Mouse (Mus musculus) retina, postnatal 1 day (tissue): ENCODE results near the gene Wdfy4.

Source experiments
- DNase-seq: peaks from one replicate; pipeline ENCODE4 v3.0.0-alpha.2; 2012

The Wdfy4 gene

DNA sequence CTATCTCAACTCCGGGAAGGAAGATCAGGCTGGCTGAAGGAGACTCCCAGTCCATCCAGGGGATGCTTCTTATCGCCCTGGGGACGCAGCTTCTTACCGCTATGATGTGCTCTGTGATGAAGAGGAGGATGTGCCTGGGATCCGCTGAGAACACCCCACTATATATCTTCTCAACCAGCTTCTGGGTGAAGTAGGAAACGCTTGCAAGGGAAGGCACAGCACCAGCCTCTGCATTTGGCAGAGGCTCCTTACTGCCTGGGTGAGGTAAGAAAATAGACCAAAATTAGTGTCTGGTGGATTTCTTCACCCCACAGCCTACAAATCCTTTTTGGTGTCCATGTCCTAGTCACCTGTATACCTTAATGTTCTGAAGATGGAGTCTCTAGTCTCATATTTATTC is 107.2 kb downstream of the Wdfy4 start:
- no peak for DNase-seq

GRCm38 (mm10) chr14:33073355-33073754 is 112.0 kb downstream of the Wdfy4 start:
- no peak for DNase-seq

DNA sequence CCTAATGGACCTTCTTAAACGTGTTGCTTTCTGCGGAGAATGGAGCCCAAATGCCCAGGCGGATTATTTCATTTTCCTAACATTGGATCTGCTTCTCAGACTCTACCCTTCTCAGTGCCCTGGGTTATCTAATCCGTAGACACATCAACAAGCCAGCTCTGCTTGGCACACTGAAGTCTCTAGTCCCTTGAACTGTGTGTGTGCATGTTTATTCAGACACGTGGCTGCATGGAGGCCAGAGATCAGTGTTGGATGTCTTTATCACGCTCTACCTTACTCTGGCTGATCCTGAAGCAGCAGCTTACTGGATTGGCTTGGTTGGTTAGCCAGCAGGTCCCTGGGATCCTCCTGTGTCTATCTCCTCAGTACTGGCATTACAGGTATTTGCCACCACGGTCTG is 113.0 kb downstream of the Wdfy4 start:
- DNase-seq, result no peak

GRCm38 (mm10) chr14:33067676-33068075 is 117.6 kb downstream of the Wdfy4 start:
- DNase-seq, result no peak

DNA sequence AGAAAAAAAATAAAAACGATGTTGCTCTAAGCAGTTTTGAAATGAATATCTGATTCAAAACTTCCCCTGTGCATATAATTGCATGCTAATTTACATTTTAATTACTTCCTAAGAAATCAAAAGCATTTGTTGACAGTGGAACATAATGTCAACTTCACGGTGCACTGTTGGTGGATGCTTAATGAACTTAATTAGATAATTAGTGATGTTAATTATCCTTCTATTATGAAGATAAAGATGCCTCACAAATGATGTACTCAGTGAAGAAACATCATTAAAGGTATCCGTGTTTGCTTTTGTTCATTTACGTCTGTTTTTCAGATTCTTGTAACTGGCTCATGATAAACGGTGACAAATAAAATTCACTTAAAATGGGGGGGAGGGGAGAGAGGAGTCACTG is 122.3 kb downstream of the Wdfy4 start:
- peak; percentile 46 for DNase-seq

DNA sequence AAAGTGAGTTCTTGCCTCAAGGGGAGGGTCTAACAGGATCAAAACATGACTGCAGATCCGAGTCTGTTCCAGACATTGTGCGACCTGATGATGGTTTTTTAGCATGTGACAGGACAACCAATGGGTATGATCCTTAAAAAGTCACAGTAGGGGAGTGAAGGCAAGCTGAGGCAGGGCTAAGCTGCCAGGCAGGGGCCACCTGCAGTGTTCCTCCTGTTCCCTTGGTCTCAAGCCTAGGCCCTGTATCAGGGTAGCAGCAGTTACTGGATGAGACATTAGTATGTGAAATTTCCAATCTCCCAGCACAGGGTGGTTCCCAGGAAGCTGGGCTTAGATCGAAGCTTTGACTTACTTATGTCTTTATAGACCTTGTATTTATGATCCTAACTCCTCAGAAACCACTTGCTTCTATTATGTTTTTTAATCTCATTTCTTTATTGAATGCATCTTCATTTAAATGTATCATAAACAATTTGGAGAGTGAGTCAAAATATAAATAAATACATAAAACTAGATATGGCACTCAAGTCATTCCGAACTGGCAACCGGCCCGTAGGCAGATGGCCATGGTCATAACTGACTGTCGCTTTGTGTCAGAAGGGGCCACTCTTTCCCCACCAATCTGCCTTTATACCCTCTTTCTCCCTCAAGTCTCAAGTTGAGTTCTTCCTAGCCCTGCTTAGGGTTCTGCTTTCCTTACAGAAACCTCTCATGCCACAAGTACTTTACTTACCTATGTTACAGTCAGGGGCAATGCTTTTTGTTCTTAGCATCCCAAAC is 126.2 kb downstream of the Wdfy4 start:
- no peak for DNase-seq

DNA sequence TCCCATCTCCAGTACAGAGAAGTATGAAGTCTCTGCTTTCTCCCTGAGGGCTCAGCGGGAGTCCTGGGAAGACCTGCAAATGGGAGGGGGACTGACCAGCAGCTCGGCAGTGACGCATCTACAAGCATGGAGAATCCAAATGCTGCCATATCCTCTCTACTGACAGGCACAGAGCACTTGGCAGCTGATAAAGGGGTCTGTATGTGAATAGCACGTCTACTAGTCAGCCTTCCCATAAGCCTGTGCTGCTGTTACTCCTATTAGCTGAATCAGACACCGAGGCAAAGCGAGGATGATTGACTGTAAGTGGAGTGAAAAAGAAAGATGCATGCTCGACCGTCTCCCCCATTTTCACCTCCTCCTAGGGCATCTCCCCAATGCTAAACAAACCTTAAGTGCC is 131.9 kb downstream of the Wdfy4 start:
- no peak for DNase-seq

DNA sequence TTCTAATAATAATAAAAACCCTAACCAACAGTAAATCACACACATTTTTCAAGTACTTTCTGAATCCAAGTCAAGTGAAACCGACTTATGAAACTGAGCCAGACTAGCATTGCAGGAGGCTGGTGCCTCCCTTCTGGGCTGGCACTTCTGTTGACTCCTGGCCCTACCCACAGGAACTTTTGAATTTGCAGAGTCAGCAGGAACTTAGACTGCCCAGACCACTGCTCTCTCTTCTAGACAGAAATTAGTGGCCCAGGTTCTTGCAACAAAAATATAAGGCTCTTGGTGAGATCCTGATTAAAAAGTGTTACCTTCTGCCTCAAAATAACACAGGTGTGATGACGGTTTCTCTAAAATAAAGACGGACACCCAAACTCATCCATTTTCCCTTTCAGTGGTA is 140.1 kb downstream of the Wdfy4 start:
- DNase-seq, result no peak

DNA sequence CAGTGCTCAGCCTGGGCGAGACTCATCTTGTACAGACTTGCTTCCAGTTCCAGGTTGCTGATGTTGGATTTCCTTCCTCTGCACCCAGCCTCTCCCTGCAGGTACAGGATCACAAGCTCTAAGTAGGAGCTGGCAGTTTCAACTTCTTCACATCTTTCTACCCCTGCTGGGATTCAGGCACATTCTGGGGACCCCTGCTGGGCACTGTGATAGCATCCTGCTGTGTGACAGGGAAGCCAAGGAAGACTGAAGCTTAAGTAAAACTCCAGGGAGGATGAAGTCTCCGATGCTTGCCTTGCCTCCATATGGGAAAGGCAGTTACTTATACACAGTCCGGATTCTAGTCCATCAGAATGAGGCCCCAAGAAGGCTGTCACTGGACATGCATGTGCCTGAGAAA is 148.5 kb downstream of the Wdfy4 start:
- DNase-seq, result no peak

- DNase-seq, result no peak
Observed at GRCm38 (mm10) chr14:33035386-33035785, 149.9 kb downstream of the Wdfy4 start.

DNA sequence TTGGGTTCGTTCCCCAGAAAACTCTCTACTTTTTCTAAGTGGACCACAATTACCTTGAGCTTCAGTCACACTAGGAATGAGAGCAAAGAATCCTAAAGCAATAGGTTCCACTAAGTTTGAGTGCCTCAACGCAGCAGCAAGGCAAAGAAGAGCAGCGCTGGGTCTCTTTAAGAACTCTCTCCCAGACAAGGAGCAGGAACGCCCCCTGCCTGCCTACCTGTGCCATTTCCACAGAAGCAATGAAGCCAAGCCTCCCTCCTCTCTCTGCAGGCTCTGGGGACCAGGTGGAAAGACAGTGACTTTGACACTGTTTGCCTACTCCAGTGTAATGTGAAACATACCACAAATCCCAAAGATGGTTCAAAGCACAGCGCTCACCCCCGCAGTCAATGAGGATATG is 151.9 kb downstream of the Wdfy4 start:
- DNase-seq, result peak; percentile 49

DNA sequence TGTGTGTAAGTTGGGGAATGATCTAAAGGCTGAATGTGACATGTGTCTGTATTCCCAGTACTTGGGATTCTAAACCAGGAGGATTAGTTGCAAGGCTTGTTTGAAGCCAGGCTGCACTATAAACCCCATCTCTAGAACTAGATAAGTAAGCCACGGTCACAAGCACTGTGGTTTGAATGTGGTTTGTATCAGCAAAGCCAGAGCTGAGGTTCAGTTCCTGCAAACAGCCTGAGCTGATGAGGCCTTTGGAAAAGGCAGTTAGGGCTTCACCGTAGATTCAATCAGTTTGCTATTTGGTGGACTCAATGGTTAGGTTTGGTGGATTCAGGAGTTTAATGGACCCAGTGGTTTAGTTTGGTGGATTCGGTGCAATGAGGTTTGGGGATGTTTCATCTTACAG is 154.5 kb downstream of the Wdfy4 start:
- no peak for DNase-seq

DNA sequence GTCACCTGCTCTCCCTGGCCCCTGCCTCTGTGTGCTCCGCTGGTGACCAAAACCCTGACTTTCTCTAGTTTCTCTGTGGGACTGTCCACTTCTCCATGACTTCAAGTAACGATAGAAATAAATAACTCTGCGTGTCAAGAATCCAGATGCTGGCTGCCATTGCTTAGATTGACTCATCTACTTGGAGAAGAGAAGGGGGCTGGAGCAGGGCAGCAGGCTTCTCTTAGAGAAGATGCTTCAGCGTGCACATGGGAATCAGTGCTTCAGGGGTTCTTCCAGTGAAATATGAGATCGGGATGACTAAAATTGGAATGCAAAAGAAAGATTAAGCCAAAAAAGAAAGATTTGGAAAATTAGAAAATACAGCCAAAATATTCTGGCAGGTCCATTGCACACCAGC is 165.7 kb downstream of the Wdfy4 start:
- no peak for DNase-seq

GRCm38 (mm10) chr14:33019050-33019449 is 166.3 kb downstream of the Wdfy4 start:
- DNase-seq, result no peak

GRCm38 (mm10) chr14:33007638-33008037 is 177.7 kb downstream of the Wdfy4 start:
- no peak for DNase-seq

- DNase-seq, result no peak
Observed at GRCm38 (mm10) chr14:33005114-33005513, 180.2 kb downstream of the Wdfy4 start.

- peak; percentile 32 for DNase-seq
Observed at GRCm38 (mm10) chr14:33000112-33000979, 185.0 kb downstream of the Wdfy4 start.

DNA sequence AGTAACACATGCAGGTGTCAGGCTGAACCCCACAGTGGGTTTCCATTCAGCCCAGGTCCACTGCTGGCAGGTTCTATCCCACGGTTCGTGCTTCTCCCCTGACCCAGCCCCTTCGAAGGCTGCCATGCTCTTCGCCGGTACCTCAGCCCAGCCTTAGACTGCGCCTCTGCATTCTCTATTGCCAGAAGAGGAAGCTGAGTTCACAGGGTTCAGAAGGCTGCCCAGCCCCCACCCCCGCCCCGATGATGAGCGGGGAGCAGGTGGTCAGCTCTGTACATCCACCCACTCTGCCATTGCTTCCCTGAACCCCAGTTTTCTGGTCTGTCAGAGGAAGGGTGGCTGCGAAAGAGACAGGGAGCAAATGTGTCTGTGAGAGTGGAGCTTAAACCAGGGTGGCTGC is 185.8 kb downstream of the Wdfy4 start:
- peak; percentile 29 for DNase-seq

- peak; percentile 71 for DNase-seq
Observed at GRCm38 (mm10) chr14:32994954-32995636, 190.2 kb downstream of the Wdfy4 start.

GRCm38 (mm10) chr14:32991082-32991481 is 194.2 kb downstream of the Wdfy4 start, which contains the start of gene Lrrc18:
TSS of gene Lrrc18 (plus strand) at chr14:32991382.
- no peak for DNase-seq

DNA sequence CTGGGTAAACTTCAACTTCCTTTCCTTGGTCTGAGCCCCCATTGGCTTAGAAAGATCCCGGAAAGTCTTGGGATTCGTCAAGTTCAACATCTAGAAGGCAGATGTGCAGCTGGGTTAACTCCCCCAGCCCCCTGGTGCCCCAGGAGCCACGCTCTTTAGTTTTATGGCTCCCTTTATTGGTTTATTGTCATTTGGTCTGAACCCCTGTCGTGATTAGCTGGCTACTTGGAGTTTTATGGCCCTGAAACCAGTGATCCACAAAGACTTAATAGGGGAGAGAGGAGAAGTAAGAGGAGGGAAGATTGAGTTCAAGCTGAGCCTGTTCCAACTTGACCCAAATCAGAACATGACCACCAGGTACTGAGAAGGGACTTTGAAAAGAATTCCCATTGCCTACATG is 198.6 kb downstream of the Wdfy4 start:
- DNase-seq, result no peak

DNA sequence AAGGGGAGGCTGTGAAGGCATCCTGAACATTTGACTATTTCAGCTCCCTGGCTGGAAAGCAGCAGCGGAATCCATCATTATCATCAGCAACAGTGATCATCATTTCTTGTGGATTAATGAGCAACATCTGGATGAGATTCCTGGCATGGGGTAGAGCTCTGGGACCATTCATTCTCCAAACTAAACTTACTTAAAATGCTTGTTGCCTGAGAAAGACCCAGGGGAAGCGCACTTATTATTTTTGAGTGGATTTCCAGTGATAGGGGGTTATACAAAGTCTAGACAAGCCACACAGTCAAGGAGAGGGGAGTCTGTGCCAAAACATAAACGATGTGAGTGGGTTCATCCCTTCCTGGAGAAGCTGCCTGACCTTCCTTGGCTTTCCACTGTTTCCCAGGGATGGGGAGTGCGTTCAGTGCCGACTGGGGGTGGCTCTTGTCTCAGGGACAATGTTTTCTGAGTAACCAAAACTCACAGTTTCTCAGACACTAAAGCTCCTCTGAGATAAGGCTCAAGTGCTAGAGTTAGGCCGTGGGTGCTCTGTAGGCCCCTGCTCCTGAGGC is 201.1 kb downstream of the Wdfy4 start:
- no peak for DNase-seq

DNA sequence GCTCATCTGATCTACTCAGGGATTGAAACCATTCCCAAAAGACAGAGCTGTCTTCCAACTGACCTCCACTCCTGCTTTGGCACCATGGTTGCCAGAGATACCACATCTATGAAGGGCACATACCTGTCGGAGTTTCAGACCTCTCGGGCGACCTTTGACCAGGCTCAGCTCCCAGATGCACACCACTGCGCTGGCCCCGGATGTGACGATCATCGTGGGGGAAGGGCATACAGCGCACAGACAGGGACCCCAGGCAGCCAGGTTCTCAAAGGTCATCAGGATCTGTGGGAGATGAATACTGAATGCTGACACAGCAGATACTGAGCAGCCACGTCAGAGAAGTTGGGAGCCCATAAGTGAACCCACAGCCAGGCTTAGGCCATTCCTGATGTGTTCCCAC is 214.6 kb downstream of the Wdfy4 start:
- DNase-seq, result no peak
